Comparison of ENCODE assay signal across 18 mouse cellular contexts in genomic region chr10:79912412-79912811, GRCm38 (mm10). TPM values are rescaled to one million over a fixed set of nuclear protein-coding genes. Genes with fewer than 3 reads are reported as not detected.
DNase-seq lines count a peak whose midpoint lies in the region; ATAC-seq and TF ChIP-seq lines count a peak whose summit lies in the region.
"Had no signal": no experiment of that assay in that cellular context is flagged by ENCODE, and none has a peak within 500 bp of the region (broad histone marks: within the 10 kb centered on the region; RNA-seq: fewer than 3 reads in every experiment).

No protein-coding gene starts in this region.

- 77% methylated on average over 20 of the region's 20 CpGs for WGBS in liver, postnatal 0 days (ENCODE audit: insufficient replicate concordance)
- 66% methylated on average over 20 of the region's 20 CpGs for WGBS in intestine, embryonic 16.5 days

- ATAC-seq in liver, postnatal 0 days: no peak
- no peak for ATAC-seq in intestine, embryonic 16.5 days
- ATAC-seq: forebrain, embryonic 16.5 days; intestine, postnatal 0 days had no signal

- no peak overlapping the region for H3K4me3 ChIP-seq in liver, postnatal 0 days (ENCODE audit: low read depth, low read length)
- H3K4me3 ChIP-seq in intestine, embryonic 16.5 days (ENCODE audit: low read length): no peak overlapping the region
- H3K4me3 ChIP-seq: embryonic facial prominence, embryonic 12.5 days; heart, embryonic 12.5 days; hindbrain, embryonic 10.5 days had no signal

- H3K27me3 ChIP-seq in liver, postnatal 0 days (ENCODE audit: insufficient read depth, low read length): peaks cover under 1% of the 10 kb centered on the region; the same call in 1 of the 2 replicates
- no peaks in the 10 kb centered on the region for H3K27me3 ChIP-seq in intestine, embryonic 16.5 days (replicated peaks; ENCODE audit: control insufficient read depth, insufficient read depth, low read length)
- H3K27me3 ChIP-seq: CH12.LX had no signal

- peaks cover 52% of the 10 kb centered on the region for H3K4me1 ChIP-seq in liver, postnatal 0 days (ENCODE audit: insufficient read depth)
- peaks cover 29% of the 10 kb centered on the region for H3K4me1 ChIP-seq in intestine, embryonic 16.5 days (ENCODE audit: control insufficient read depth, insufficient read depth, low read length)

- no peak overlapping the region for H3K4me2 ChIP-seq in liver, postnatal 0 days (ENCODE audit: low read depth, low read length)
- H3K4me2 ChIP-seq in intestine, embryonic 16.5 days (ENCODE audit: low read depth, low read length): no peak overlapping the region
- H3K4me2 ChIP-seq: embryonic facial prominence, embryonic 12.5 days; heart, embryonic 12.5 days; hindbrain, embryonic 14.5 days had no signal

- no peaks in the 10 kb centered on the region for H3K9me3 ChIP-seq in liver, postnatal 0 days (ENCODE audit: low read length)
- no peaks in the 10 kb centered on the region for H3K9me3 ChIP-seq in intestine, embryonic 16.5 days (ENCODE audit: control insufficient read depth, low read length)
- H3K9me3 ChIP-seq: embryonic facial prominence, embryonic 12.5 days; heart, embryonic 12.5 days; hindbrain, embryonic 10.5 days had no signal

- H3K9ac ChIP-seq in liver, postnatal 0 days (replicated peaks): no peak overlapping the region
- no peak overlapping the region for H3K9ac ChIP-seq in intestine, embryonic 16.5 days (ENCODE audit: low read depth, low read length)
- H3K9ac ChIP-seq: embryonic facial prominence, embryonic 12.5 days; heart, embryonic 12.5 days; hindbrain, embryonic 14.5 days had no signal

- DNase-seq in cerebellum, adult 11-12 months: peak; percentile 54
- DNase-seq in cerebellum, adult 9-10 months: no peak
- DNase-seq in liver (peak; percentile 42), R1 (ENCODE audit: low read depth, low spot score) (peak; percentile 71)
- DNase-seq in liver, postnatal 0 days: no peak
- DNase-seq: adrenal gland, postnatal 25 days; cerebellum, postnatal 10 days; embryo, embryonic 11 days; gastrocnemius, postnatal 10 days had no signal

- TF ChIP-seq CTCF in liver, postnatal 0 days (IDR thresholded peaks at IDR 0.05; ENCODE audit: low read depth): no peak

- no peak for TF ChIP-seq EP300 in liver, postnatal 0 days (IDR thresholded peaks at IDR 0.05; ENCODE audit: low read depth)

- H3K36me3 ChIP-seq in liver, postnatal 0 days (replicated peaks; ENCODE audit: insufficient read depth, low read length): peaks cover 12% of the 10 kb centered on the region
- H3K36me3 ChIP-seq in intestine, embryonic 16.5 days (ENCODE audit: control insufficient read depth, insufficient read depth, low read length): no peaks in the 10 kb centered on the region; the same call in 1 of the 2 replicates

- no peak overlapping the region for H3K27ac ChIP-seq in liver, postnatal 0 days (ENCODE audit: low read depth)
- no peak overlapping the region for H3K27ac ChIP-seq in intestine, embryonic 16.5 days (ENCODE audit: low read length)
- H3K27ac ChIP-seq: embryonic facial prominence, embryonic 12.5 days; hindbrain, embryonic 10.5 days; hindbrain, embryonic 14.5 days had no signal

RNA-seq across cellular contexts. Expression of gene Gm26602, which starts 1.8 kb away (rescaled TPM):
- polyA plus RNA-seq in liver, postnatal 0 days (2015; fragmentation: Nextera tagmentation; extraction: Ambion mirVana): 4.6 TPM in 1 of 2 replicates, not detected in the other
- 2.1 and 7.8 TPM in 2 replicates for polyA plus RNA-seq in intestine, embryonic 16.5 days (2015; fragmentation: Nextera tagmentation; extraction: Ambion mirVana)
- polyA plus RNA-seq: frontal cortex, adult 2 months had no signal

RNA-seq across cellular contexts. Expression of gene Med16, which starts 3.7 kb away (rescaled TPM):
- polyA plus RNA-seq in liver, postnatal 0 days (2015; fragmentation: Nextera tagmentation; extraction: Ambion mirVana): 13.5 and 14.3 TPM in 2 replicates
- 34.1 and 37.2 TPM in 2 replicates for polyA plus RNA-seq in intestine, embryonic 16.5 days (2015; fragmentation: Nextera tagmentation; extraction: Ambion mirVana)

RNA-seq across cellular contexts. Expression of gene Kiss1r, which starts 4.4 kb away (rescaled TPM):
- polyA plus RNA-seq in liver, postnatal 0 days (2015; fragmentation: Nextera tagmentation; extraction: Ambion mirVana): 0.18 and 0.34 TPM in 2 replicates
- 0.68 and 0.69 TPM in 2 replicates for polyA plus RNA-seq in intestine, embryonic 16.5 days (2015; fragmentation: Nextera tagmentation; extraction: Ambion mirVana)

RNA-seq across cellular contexts. Expression of gene R3hdm4, which starts 8.6 kb away (rescaled TPM):
- polyA plus RNA-seq in liver, postnatal 0 days (2015; fragmentation: Nextera tagmentation; extraction: Ambion mirVana): 47.3 and 51.7 TPM in 2 replicates
- polyA plus RNA-seq in intestine, embryonic 16.5 days (2015; fragmentation: Nextera tagmentation; extraction: Ambion mirVana): 105 and 116 TPM in 2 replicates

RNA-seq across cellular contexts. Expression of gene Arid3a, which starts 14.4 kb away (rescaled TPM):
- polyA plus RNA-seq in liver, postnatal 0 days (2015; fragmentation: Nextera tagmentation; extraction: Ambion mirVana): 4.5 and 5.5 TPM in 2 replicates
- polyA plus RNA-seq in intestine, embryonic 16.5 days (2015; fragmentation: Nextera tagmentation; extraction: Ambion mirVana): 19.4 and 22.1 TPM in 2 replicates

Comparison
In these comparisons a context has a peak if more than half of its experiments do, and no peak if none do; other contexts are left out.
1. DNase-seq: peak in cerebellum, adult 11-12 months (single experiment), liver (single experiment) and R1 (single experiment); none in cerebellum, adult 9-10 months (single experiment) and liver, postnatal 0 days (single experiment).